Mouse (Mus musculus): Measurements from ENCODE around the gene Xpo4. TPM values are rescaled to one million over a fixed set of nuclear protein-coding genes. Genes with fewer than 3 reads are reported as not detected.
A peak's percentile ranks its signal among the peaks of the same experiment; 100 is the strongest.

Xpo4 gene
- polyA plus RNA-seq, 1 experiment from 2014 or later, result 18.6 TPM

- H3K9me3 ChIP-seq (ENCODE audit: control insufficient read depth, low read length), result no peaks in the 10 kb centered on the region
- ATAC-seq (ENCODE audit: insufficient number of reproducible peaks, insufficient read depth, low FRiP score, low read depth), result no peak
- H3K4me1 ChIP-seq (ENCODE audit: control insufficient read depth in 2 of 2, insufficient read depth in 2 of 2, low read length in 2 of 2), result no peaks in the 10 kb centered on the region
- H3K27me3 ChIP-seq (ENCODE audit: control insufficient read depth, insufficient read depth, low read length), result no peaks in the 10 kb centered on the region
- H3K9ac ChIP-seq (ENCODE audit: low read length), result no peak overlapping the region
- H3K4me3 ChIP-seq (ENCODE audit: control insufficient read depth in 1 of 2, insufficient read depth in 1 of 2, low read depth in 1 of 2, low read length in 2 of 2), result no peak overlapping the region
- WGBS, result 41% methylated on average over 5 of the region's 5 CpGs
- no peak overlapping the region for H3K27ac ChIP-seq (replicated peaks in 1 of 2; ENCODE audit: control insufficient read depth in 1 of 2, insufficient read depth in 1 of 2, low read depth in 2 of 2, low read length in 2 of 2)
- no peaks in the 10 kb centered on the region for H3K36me3 ChIP-seq (ENCODE audit: control insufficient read depth, insufficient read depth, low read length)
- no peak overlapping the region for H3K4me2 ChIP-seq (ENCODE audit: low read length)
Observed at GRCm38 (mm10) chr14:57679958-57680535, 14.8 kb upstream of the Xpo4 start.

GRCm38 (mm10) chr14:57679523-57679922 lies 14.3 kb upstream of the Xpo4 start:
- no peaks in the 10 kb centered on the region for H3K27me3 ChIP-seq (ENCODE audit: control insufficient read depth, insufficient read depth, low read length)
- H3K36me3 ChIP-seq (ENCODE audit: control insufficient read depth, insufficient read depth, low read length), result no peaks in the 10 kb centered on the region
- no peak overlapping the region for H3K4me3 ChIP-seq (ENCODE audit: control insufficient read depth in 1 of 2, insufficient read depth in 1 of 2, low read depth in 1 of 2, low read length in 2 of 2)
- no peaks in the 10 kb centered on the region for H3K9me3 ChIP-seq (ENCODE audit: control insufficient read depth, low read length)
- no peak overlapping the region for H3K9ac ChIP-seq (ENCODE audit: low read length)
- 11% methylated on average over 1 of the region's 1 CpGs for WGBS
- no peak overlapping the region for H3K27ac ChIP-seq (replicated peaks in 1 of 2; ENCODE audit: control insufficient read depth in 1 of 2, insufficient read depth in 1 of 2, low read depth in 2 of 2, low read length in 2 of 2)
- ATAC-seq (ENCODE audit: insufficient number of reproducible peaks, insufficient read depth, low FRiP score, low read depth), result no peak
- H3K4me2 ChIP-seq (ENCODE audit: low read length), result no peak overlapping the region
- H3K4me1 ChIP-seq (ENCODE audit: control insufficient read depth in 2 of 2, insufficient read depth in 2 of 2, low read length in 2 of 2), result no peaks in the 10 kb centered on the region

- Histone ChIP-seq H3K9me3 (ENCODE audit: control insufficient read depth, low read length) (no peaks in the 10 kb centered on the region), H3K36me3 (ENCODE audit: control insufficient read depth, insufficient read depth, low read length) (no peaks in the 10 kb centered on the region), H3K4me1 (ENCODE audit: control insufficient read depth in 2 of 2, insufficient read depth in 2 of 2, low read length in 2 of 2) (no peaks in the 10 kb centered on the region), H3K27me3 (ENCODE audit: control insufficient read depth, insufficient read depth, low read length) (no peaks in the 10 kb centered on the region), H3K27ac (replicated peaks in 1 of 2; ENCODE audit: control insufficient read depth in 1 of 2, insufficient read depth in 1 of 2, low read depth in 2 of 2, low read length in 2 of 2) (no peak overlapping the region), H3K4me2 (ENCODE audit: low read length) (no peak overlapping the region), H3K9ac (ENCODE audit: low read length) (no peak overlapping the region), H3K4me3 (ENCODE audit: control insufficient read depth in 1 of 2, insufficient read depth in 1 of 2, low read depth in 1 of 2, low read length in 2 of 2) (no peak overlapping the region)
- ATAC-seq (ENCODE audit: insufficient number of reproducible peaks, insufficient read depth, low FRiP score, low read depth), result no peak
- 49% methylated on average over 2 of the region's 2 CpGs for WGBS
Observed at GRCm38 (mm10) chr14:57675481-57675880, 10.3 kb upstream of the Xpo4 start.

- peak overlapping the region; percentile 75 to 96 for H3K4me3 ChIP-seq (ENCODE audit: control insufficient read depth in 1 of 2, insufficient read depth in 1 of 2, low read depth in 1 of 2, low read length in 2 of 2)
- H3K4me2 ChIP-seq (ENCODE audit: low read length), result peak overlapping the region; percentile 92
- H3K4me1 ChIP-seq (ENCODE audit: control insufficient read depth in 2 of 2, insufficient read depth in 2 of 2, low read length in 2 of 2), result peaks cover 0 to 12% of the 10 kb centered on the region in 2 experiments; a peak in 2 of 4 replicates
- no peak for ATAC-seq (ENCODE audit: insufficient number of reproducible peaks, insufficient read depth, low FRiP score, low read depth)
- H3K9ac ChIP-seq (ENCODE audit: low read length), result peak overlapping the region; percentile 96
- no peaks in the 10 kb centered on the region for H3K9me3 ChIP-seq (ENCODE audit: control insufficient read depth, low read length)
- H3K36me3 ChIP-seq (ENCODE audit: control insufficient read depth, insufficient read depth, low read length), result no peaks in the 10 kb centered on the region
- no peaks in the 10 kb centered on the region for H3K27me3 ChIP-seq (ENCODE audit: control insufficient read depth, insufficient read depth, low read length)
- WGBS, result 10% methylated on average over 10 of the region's 10 CpGs
- H3K27ac ChIP-seq (replicated peaks in 1 of 2; ENCODE audit: control insufficient read depth in 1 of 2, insufficient read depth in 1 of 2, low read depth in 2 of 2, low read length in 2 of 2), result peak overlapping the region; percentile 88 to 90
Observed at GRCm38 (mm10) chr14:57665628-57665950, 359 bp upstream of the Xpo4 start.

- H3K9me3 ChIP-seq (ENCODE audit: control insufficient read depth, low read length), result no peaks in the 10 kb centered on the region
- H3K36me3 ChIP-seq (ENCODE audit: control insufficient read depth, insufficient read depth, low read length), result 0 out of 2 replicates have a peak, but pooled peaks cover 3% of the 10 kb centered on the region
- peak overlapping the region; percentile 75 to 96 for H3K4me3 ChIP-seq (ENCODE audit: control insufficient read depth in 1 of 2, insufficient read depth in 1 of 2, low read depth in 1 of 2, low read length in 2 of 2)
- no peaks in the 10 kb centered on the region for H3K27me3 ChIP-seq (ENCODE audit: control insufficient read depth, insufficient read depth, low read length)
- H3K9ac ChIP-seq (ENCODE audit: low read length), result peak overlapping the region; percentile 96
- peak; percentile 67 for ATAC-seq (ENCODE audit: insufficient number of reproducible peaks, insufficient read depth, low FRiP score, low read depth)
- H3K27ac ChIP-seq (replicated peaks in 1 of 2; ENCODE audit: control insufficient read depth in 1 of 2, insufficient read depth in 1 of 2, low read depth in 2 of 2, low read length in 2 of 2), result peak overlapping the region; percentile 88 to 90
- WGBS, result 0% methylated on average over 19 of the region's 19 CpGs
- H3K4me2 ChIP-seq (ENCODE audit: low read length), result peak overlapping the region; percentile 92
- peaks cover 0 to 12% of the 10 kb centered on the region in 2 experiments; a peak in 2 of 4 replicates for H3K4me1 ChIP-seq (ENCODE audit: control insufficient read depth in 2 of 2, insufficient read depth in 2 of 2, low read length in 2 of 2)
Observed at GRCm38 (mm10) chr14:57664311-57664821, 864 bp downstream of the Xpo4 start.

- Histone ChIP-seq H3K9ac (ENCODE audit: low read length) (peak overlapping the region; percentile 96), H3K4me2 (ENCODE audit: low read length) (peak overlapping the region; percentile 92), H3K4me1 (ENCODE audit: control insufficient read depth in 2 of 2, insufficient read depth in 2 of 2, low read length in 2 of 2) (peaks cover 0 to 12% of the 10 kb centered on the region in 2 experiments; a peak in 2 of 4 replicates), H3K27ac (replicated peaks in 1 of 2; ENCODE audit: control insufficient read depth in 1 of 2, insufficient read depth in 1 of 2, low read depth in 2 of 2, low read length in 2 of 2) (no peak overlapping the region), H3K4me3 (ENCODE audit: control insufficient read depth in 1 of 2, insufficient read depth in 1 of 2, low read depth in 1 of 2, low read length in 2 of 2) (peak overlapping the region in 1 of 2 experiments; percentile 96; a peak in 2 of 4 replicates), H3K9me3 (ENCODE audit: control insufficient read depth, low read length) (no peaks in the 10 kb centered on the region), H3K27me3 (ENCODE audit: control insufficient read depth, insufficient read depth, low read length) (no peaks in the 10 kb centered on the region), H3K36me3 (ENCODE audit: control insufficient read depth, insufficient read depth, low read length) (0 out of 2 replicates have a peak, but pooled peaks cover 4% of the 10 kb centered on the region)
- 28% methylated on average over 1 of the region's 1 CpGs for WGBS
- no peak for ATAC-seq (ENCODE audit: insufficient number of reproducible peaks, insufficient read depth, low FRiP score, low read depth)
Observed at GRCm38 (mm10) chr14:57663630-57664029, 1.6 kb downstream of the Xpo4 start.

GRCm38 (mm10) chr14:57658301-57658700 lies 6.9 kb downstream of the Xpo4 start:
- 96% methylated on average over 4 of the region's 4 CpGs for WGBS
- H3K4me3 ChIP-seq (ENCODE audit: control insufficient read depth in 1 of 2, insufficient read depth in 1 of 2, low read depth in 1 of 2, low read length in 2 of 2), result no peak overlapping the region
- no peaks in the 10 kb centered on the region for H3K27me3 ChIP-seq (ENCODE audit: control insufficient read depth, insufficient read depth, low read length)
- peaks cover 0 to 3% of the 10 kb centered on the region in 2 experiments; a peak in 1 of 4 replicates for H3K4me1 ChIP-seq (ENCODE audit: control insufficient read depth in 2 of 2, insufficient read depth in 2 of 2, low read length in 2 of 2)
- no peaks in the 10 kb centered on the region for H3K9me3 ChIP-seq (ENCODE audit: control insufficient read depth, low read length)
- H3K27ac ChIP-seq (replicated peaks in 1 of 2; ENCODE audit: control insufficient read depth in 1 of 2, insufficient read depth in 1 of 2, low read depth in 2 of 2, low read length in 2 of 2), result no peak overlapping the region
- no peak overlapping the region for H3K4me2 ChIP-seq (ENCODE audit: low read length)
- no peak for ATAC-seq (ENCODE audit: insufficient number of reproducible peaks, insufficient read depth, low FRiP score, low read depth)
- H3K9ac ChIP-seq (ENCODE audit: low read length), result no peak overlapping the region
- H3K36me3 ChIP-seq (ENCODE audit: control insufficient read depth, insufficient read depth, low read length), result 0 out of 2 replicates have a peak, but pooled peaks cover 7% of the 10 kb centered on the region

Measured in heart, embryonic 14.5 days (tissue).